Mouse (Mus musculus) G1E (cell line): ENCODE measurements at regions not wholly inside any gene's neighbourhood (a gene's known extent, or its start where the extent isn't known, plus 50 kb on each side); places are given as distances from the start of the nearest gene placed in this dataset.

Experiments
- ATAC-seq: 2 replicates; pipeline ENCODE4 v1.8.0; 2016; ENCODE audit warnings: mild to moderate bottlenecking; ENCODE audit not compliant: insufficient number of reproducible peaks, poor library complexity, low FRiP score, severe bottlenecking; ENCODE audit errors: extremely low read depth
- DNase-seq: peaks from one replicate; pipeline ENCODE4 v3.0.0; 2012; ENCODE audit warnings: low spot score
- H3K27me3 ChIP-seq: 2 replicates; pipeline ENCODE4 v1.6.1; 2012; ENCODE audit warnings: mild to moderate bottlenecking, low read length, inconsistent platforms; ENCODE audit not compliant: insufficient read depth
- H3K36me3 ChIP-seq: replicated peaks from 2 replicates; pipeline ENCODE3; 2012; ENCODE audit warnings: mild to moderate bottlenecking, inconsistent platforms
- H3K4me1 ChIP-seq: 2 replicates; pipeline ENCODE4 v1.6.1; 2012; ENCODE audit warnings: low read depth, low read length, inconsistent platforms, mixed read lengths; ENCODE audit not compliant: insufficient read depth
- H3K4me3 ChIP-seq: 2 replicates; pipeline ENCODE4 v1.5.1; 2012; ENCODE audit warnings: low read depth, mild to moderate bottlenecking, inconsistent platforms, low read length, moderate library complexity, mixed read lengths
- H3K9me3 ChIP-seq: replicated peaks from 2 replicates; pipeline ENCODE4 v1.6.1; 2012; ENCODE audit warnings: inconsistent platforms
- CTCF ChIP-seq: IDR thresholded peaks from 2 replicates; pipeline ENCODE4 v1.5.1; 2012; ENCODE audit warnings: low read depth, low read length, inconsistent platforms, mixed read lengths
- GATA1 ChIP-seq: IDR thresholded peaks from 2 replicates; pipeline ENCODE4 v1.6.1; 2012; ENCODE audit warnings: borderline replicate concordance, low read length, inconsistent platforms, mixed read lengths
- GATA2 ChIP-seq: IDR thresholded peaks from 2 replicates; pipeline ENCODE4 v1.6.1; 2012; ENCODE audit warnings: low read depth, low read length, inconsistent platforms, borderline replicate concordance
- POLR2AphosphoS5 ChIP-seq: IDR thresholded peaks from 2 replicates; pipeline ENCODE4 v1.6.1; 2012; ENCODE audit warnings: low read depth, low read length, inconsistent platforms; ENCODE audit not compliant: insufficient replicate concordance
- TAL1 ChIP-seq: conservative IDR thresholded peaks from 2 replicates; pipeline ENCODE4 v1.6.1; 2012; ENCODE audit warnings: low read depth, low read length, inconsistent platforms, mixed read lengths

GRCm38 (mm10) chr16:75325296-75325695 is 260.6 kb downstream of the Lipi start:
- TF ChIP-seq POLR2AphosphoS5 (no peak), TAL1 (no peak)
- H3K4me3 ChIP-seq = no peak overlapping the region
- H3K4me1 ChIP-seq = no peaks in the 10 kb centered on the region
- no peaks in the 10 kb centered on the region for H3K9me3 ChIP-seq
- H3K27me3 ChIP-seq = no peaks in the 10 kb centered on the region
- peak; percentile 81 for ATAC-seq
- DNase-seq = no peak
- H3K36me3 ChIP-seq = no peaks in the 10 kb centered on the region

DNA sequence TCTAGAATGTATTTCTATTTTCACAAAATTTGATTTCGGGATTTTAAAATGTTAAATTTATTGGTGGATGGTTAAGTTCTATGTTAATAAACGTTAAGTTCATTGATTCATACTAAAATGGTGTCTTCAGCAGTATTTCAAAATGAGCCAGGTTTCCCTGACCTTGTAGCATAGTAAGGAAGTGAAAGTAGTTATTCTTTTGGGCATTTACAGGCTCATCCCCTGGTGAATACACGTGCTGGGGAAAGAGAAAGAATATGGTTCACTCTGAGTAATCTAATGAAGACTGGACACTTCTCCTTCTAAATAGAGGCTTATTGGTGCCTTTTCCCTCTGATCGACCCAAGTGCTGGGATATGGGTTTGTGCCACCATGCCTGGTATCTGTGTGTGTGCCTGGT is 281.1 kb downstream of the Lipi start:
- ATAC-seq = peak; percentile 40

GRCm38 (mm10) chr16:75297416-75297815 is 288.4 kb downstream of the Lipi start:
- no peak overlapping the region for H3K4me3 ChIP-seq
- TF ChIP-seq GATA2 (no peak), TAL1 (no peak), CTCF (no peak), POLR2AphosphoS5 (no peak), GATA1 (no peak)
- no peaks in the 10 kb centered on the region for H3K36me3 ChIP-seq
- ATAC-seq (peak; percentile 70), DNase-seq (no peak)
- H3K9me3 ChIP-seq = no peaks in the 10 kb centered on the region
- no peaks in the 10 kb centered on the region for H3K27me3 ChIP-seq
- H3K4me1 ChIP-seq = peaks cover 5% of the 10 kb centered on the region; the same call in 1 of the 2 replicates

More for the DNA sequence above, 281.1 kb downstream of the Lipi start:
- no peaks in the 10 kb centered on the region; the same call in 1 of the 2 replicates for H3K9me3 ChIP-seq
- no peak for TF ChIP-seq GATA2
- no peak for TF ChIP-seq POLR2AphosphoS5
- no peak for TF ChIP-seq CTCF
- no peak for TF ChIP-seq TAL1
- TF ChIP-seq GATA1 = no peak
- no peak for DNase-seq
- no peaks in the 10 kb centered on the region for H3K27me3 ChIP-seq
- peaks cover 11% of the 10 kb centered on the region for H3K4me1 ChIP-seq
- no peak overlapping the region for H3K4me3 ChIP-seq
- H3K36me3 ChIP-seq = no peaks in the 10 kb centered on the region

DNA sequence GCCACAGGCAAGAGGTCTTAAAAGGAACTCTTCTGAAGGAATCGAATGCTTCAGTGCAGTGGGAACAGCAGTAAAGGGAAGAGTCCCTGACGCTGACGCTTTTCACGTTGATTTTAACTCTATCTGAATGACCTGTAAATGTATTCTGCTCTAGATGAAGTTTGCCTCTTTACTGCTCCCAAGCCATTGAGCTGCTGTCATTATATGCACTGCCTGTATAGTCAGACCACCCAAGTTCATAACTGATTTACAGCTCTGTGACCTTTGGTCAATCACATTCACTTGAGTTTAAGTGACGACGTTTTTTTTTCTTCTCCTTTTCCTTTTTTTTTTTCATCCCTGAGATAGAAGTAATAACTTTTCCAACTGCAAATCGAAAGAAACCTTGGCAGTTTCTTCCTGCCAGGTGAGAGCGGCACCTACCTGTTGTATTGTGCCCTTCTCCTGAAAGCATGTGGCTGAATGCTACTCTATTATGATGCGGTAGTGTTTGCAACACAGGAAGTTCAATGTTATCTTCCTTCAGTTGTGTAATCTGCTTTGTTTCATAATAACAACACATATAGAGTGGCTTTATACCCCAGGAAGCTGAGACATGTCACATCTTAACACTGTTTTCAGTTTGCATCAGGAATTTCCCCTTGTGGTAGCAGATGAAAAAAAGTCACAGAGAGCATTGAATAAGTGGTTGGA is 293.0 kb downstream of the Lipi start:
- no peak for DNase-seq
- no peak for TF ChIP-seq CTCF
- TF ChIP-seq GATA2 = no peak
- no peak for TF ChIP-seq POLR2AphosphoS5
- no peak for TF ChIP-seq TAL1
- no peak for TF ChIP-seq GATA1
- no peak for ATAC-seq
- Histone ChIP-seq H3K4me1 (peaks cover 5% of the 10 kb centered on the region; the same call in 1 of the 2 replicates), H3K27me3 (no peaks in the 10 kb centered on the region), H3K9me3 (no peaks in the 10 kb centered on the region), H3K4me3 (no peak overlapping the region), H3K36me3 (no peaks in the 10 kb centered on the region)

GRCm38 (mm10) chr16:75291194-75291593 is 294.7 kb downstream of the Lipi start:
- ATAC-seq = peak; percentile 63; the same call in 1 of the 2 replicates
- Histone ChIP-seq H3K9me3 (no peaks in the 10 kb centered on the region), H3K4me1 (no peaks in the 10 kb centered on the region), H3K36me3 (no peaks in the 10 kb centered on the region), H3K27me3 (no peaks in the 10 kb centered on the region), H3K4me3 (no peak overlapping the region)
- DNase-seq = peak; percentile 10
- no peak for TF ChIP-seq POLR2AphosphoS5
- no peak for TF ChIP-seq CTCF
- TF ChIP-seq GATA2 = no peak
- TF ChIP-seq GATA1 = no peak
- TF ChIP-seq TAL1 = no peak

- no peak overlapping the region for H3K4me3 ChIP-seq
- no peaks in the 10 kb centered on the region for H3K27me3 ChIP-seq
- H3K4me1 ChIP-seq = no peaks in the 10 kb centered on the region
- no peak for DNase-seq
- no peak for ATAC-seq
- no peaks in the 10 kb centered on the region for H3K36me3 ChIP-seq
- no peaks in the 10 kb centered on the region for H3K9me3 ChIP-seq
- TF ChIP-seq GATA2 (no peak), CTCF (no peak), POLR2AphosphoS5 (no peak), TAL1 (no peak), GATA1 (no peak)
Observed at GRCm38 (mm10) chr16:75287150-75287549, 298.7 kb downstream of the Lipi start.

- Histone ChIP-seq H3K4me1 (no peaks in the 10 kb centered on the region), H3K36me3 (no peaks in the 10 kb centered on the region), H3K9me3 (no peaks in the 10 kb centered on the region), H3K4me3 (no peak overlapping the region), H3K27me3 (no peaks in the 10 kb centered on the region)
- TF ChIP-seq GATA2 (no peak), GATA1 (no peak), TAL1 (no peak), CTCF (no peak), POLR2AphosphoS5 (no peak)
- DNase-seq (no peak), ATAC-seq (no peak)
Observed at GRCm38 (mm10) chr16:75285811-75286210, 300.1 kb downstream of the Lipi start.
